Mouse (Mus musculus): ENCODE measurements around the gene Col13a1.

The Col13a1 gene

DNA sequence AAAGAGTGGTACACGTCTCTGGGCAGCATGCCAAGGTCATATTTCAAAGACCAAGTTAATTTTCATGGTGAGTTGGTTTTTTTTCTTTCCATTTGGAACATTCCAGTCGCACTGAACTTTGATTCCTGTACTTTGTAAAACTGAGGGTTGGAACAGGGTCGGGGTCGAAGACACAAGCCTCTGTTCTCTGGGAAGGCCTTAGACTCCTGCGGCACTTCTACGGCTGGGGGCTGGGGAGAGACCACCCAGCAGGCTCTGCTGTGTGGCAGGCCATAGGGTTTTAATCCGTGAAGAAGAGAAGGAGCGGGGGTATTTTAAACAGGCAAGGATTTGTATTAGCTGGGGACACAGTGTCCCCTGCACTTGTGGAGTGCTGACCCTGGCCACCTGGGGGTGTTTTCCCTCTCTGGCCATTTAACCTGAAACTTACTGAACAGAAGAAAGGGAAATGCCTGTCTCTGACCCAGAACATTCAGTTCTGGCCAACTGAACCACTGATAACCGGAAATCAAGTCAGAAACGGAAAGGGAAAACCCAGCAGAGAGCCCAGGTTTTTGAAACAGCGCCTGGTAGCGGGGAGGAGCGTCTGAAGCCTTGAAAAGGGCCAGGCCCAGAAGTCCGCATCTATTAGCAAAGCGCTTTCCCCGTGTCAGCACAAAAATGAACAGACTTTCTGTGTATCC lies 152.0 kb downstream of the Col13a1 start:
- DNase-seq, result no peak

DNA sequence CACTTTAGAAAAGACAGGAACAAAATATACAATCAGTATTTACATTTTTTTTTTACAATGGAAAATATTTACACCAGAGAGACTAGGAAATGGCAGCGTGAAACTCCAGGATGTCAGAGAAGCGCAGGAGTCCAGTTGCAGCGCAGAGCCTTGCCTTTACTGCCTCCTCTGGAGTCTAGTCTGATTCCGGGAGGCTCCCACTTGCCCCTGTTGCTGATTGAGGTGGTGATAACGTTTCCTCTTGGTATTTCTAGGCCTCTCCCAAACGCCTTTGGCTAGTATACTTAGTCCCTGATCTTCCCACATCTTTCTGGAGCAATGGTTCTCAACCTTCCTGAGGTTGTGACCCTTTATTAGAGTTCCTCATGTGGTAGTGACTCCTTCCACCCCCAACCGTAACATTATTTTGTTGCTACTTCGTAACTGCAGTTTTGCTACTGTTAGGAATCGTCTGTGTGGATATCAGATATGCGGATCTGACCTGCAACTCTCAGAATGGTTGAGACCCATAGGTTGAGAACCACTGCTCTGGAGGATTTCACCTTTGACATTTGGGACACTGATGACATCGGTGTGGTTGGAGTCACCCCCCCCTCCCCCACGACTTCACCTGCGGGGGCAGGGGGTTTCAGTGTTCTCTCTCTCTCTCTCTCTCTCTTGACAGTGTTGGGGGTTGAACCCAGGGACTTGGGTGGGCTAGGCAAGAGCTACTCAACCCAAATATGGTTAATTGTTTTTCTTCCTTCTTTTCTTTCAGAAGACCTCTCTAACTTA lies 152.7 kb downstream of the Col13a1 start:
- DNase-seq, result no peak

DNA sequence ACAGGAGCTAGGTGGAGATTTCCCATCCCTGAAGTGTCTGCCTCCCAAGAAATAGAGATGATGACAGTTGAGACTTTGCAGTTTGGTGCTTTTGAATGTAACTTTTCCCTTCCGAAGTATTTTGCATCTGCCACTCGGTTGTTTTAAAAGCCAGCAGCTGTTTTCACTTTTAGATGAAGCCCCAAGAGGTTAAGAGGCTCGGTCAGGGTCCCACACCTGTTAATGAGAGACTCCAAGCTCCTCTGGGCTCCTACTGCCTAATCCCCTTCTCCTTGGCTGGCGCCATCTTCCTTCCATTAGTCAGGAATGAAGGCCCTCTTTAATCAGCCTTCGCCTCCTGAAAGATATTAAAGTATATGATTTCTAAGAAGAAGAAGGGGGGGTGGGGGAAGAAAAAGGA lies 153.4 kb downstream of the Col13a1 start:
- no peak for DNase-seq

DNA sequence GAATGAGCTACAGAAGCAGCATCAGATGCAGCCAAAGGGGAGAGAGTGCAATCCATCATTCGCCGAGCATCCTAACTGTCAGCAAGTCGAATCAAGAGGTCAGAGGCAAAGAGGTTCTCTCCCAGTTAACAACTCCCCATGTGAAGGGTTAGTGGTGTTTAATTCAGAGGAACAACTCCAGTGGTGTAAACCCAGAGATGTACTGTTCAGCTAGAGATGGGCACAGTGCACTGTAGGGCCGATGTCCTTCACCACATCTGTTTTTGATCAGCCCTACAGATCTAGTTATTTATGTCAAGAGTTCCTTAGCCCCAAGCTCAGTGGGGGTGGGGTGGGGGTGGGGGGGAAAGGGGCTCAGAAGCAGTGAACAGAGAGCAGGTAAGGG lies 155.2 kb downstream of the Col13a1 start:
- DNase-seq, result no peak

DNA sequence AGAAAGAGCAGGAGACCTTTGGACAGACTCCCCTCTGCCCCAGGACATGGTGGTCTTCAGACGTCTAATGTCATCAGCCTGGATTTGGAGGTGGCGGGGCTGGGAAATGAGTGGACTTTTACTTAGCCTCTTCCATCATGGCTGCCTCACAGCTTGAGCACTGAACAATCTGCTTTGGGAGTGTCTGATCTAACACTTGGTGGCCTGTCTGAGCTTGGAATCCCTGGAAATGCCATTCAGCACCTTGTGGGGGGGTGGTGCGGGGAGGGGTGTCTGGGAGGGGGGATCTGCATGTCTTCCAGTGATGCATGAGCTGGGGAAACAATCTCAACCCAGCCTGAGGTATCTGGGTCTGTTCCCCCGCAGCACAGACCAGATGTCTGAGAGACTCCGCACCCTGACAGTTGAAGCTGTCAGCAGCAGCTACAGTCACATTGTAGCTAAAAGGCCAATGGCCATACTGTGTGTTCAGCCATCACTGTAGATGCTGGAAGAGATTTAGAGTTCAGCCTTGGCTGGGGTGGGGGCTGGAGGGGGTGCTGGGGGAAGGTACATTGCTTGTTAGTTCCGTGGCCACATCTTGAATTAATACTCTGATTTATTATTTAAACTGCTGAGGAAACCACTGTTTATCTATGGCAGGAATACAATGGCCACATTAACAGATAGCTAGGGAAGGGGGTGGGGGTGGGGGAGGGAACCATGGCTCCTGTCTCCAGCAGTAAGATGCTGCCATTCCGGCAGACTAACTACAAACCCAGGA lies 155.8 kb downstream of the Col13a1 start:
- DNase-seq, result no peak

DNA sequence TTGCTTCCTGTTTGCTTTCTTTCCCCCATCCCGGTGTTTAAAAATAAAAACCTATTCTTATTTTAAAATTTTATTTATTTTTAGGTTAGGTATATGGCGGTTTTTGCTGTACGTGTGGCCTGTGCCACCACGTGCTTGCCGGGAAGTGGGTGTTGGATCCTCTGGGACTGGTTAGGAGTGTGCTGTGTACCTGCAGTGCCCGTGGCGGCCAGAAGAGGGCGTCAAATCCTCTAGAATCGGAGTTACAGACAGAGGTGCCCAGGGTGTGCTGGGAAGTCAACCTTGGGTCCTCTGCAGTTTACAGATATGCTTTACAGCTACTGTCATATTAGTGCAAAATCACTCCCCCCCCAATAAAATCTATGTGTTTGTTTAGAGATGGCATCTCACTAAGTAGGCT lies 158.9 kb downstream of the Col13a1 start:
- DNase-seq, result no peak

DNA sequence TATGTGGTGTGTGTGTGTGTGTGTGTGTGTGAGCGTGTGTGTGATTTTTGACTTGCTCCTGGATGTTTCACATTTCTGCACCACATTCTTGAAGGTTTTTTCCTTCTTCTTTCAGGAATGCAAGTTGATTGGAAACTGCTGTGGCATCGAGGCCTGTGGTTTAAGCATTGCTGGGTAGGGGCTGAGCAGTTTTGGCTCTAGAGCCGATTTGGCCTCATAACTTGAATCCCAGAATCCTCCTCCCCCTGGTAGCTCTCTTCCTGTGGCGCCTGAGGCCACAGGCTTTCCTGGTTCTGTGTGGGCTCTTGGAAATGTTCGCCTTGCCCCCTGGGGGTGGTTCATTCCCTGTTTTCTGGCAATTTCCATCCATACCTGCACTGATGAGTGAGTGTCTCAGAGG lies 166.9 kb downstream of the Col13a1 start:
- no peak for DNase-seq

DNA sequence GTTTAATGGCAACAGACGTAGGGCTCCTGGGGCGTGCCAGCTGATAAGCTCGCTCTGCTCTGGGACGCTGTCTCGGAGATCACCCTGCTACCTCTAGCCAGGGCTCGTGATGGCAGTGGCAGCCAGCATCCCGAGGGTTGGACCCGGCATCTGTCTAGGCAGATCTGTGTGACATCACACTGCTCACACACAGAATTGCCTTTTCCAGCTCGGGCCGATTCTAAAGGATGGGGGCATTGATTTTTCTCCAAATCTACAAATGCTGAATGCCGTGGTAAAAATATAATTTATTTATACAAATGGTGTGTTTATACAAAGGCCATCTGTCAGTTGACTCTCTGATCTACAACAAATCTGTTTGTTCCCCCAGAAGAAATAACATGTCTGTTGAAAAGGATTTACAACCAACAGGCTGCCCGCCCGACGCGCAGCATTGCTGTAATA lies 180.8 kb downstream of the Col13a1 start:
- no peak for DNase-seq

DNA sequence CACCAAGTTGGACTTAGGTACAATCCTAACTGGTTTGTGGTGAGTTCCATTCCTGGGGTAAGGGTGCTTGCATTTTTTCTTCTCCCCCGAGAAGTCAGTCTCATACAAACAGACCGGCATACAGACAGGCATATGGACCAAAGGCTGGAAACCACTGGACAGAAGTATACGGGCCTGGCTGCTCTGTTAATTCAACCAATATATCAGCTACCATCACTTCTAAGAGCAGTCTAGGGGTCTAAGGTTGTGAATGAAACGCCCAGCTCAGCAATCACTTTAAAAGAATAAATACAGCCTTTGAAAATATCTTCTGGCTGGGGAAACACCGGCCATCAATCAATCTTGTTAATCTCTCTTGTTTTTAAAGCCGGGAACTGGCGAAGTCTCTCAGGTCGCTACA lies 183.4 kb downstream of the Col13a1 start:
- DNase-seq, result no peak

DNA sequence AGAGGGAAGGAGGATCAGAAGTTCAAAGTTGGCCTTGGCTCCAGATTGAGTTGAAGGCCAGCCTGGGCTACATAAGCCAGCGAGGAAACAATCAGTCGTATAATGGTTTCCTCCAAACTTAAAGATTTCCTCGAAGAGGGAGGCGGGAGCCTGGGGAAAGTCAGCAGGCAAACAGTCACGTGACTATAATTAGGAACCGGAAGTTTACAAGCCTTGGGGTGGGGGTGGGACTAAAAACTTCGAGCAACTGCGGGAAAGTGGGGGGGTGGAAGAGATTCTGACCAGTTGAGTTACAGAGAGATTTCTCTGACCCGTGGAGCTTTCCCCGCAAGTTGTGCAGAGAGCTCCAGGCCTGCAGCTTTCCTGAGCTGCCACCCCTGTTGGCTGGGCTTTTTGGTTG lies 183.9 kb downstream of the Col13a1 start:
- no peak for DNase-seq

DNA sequence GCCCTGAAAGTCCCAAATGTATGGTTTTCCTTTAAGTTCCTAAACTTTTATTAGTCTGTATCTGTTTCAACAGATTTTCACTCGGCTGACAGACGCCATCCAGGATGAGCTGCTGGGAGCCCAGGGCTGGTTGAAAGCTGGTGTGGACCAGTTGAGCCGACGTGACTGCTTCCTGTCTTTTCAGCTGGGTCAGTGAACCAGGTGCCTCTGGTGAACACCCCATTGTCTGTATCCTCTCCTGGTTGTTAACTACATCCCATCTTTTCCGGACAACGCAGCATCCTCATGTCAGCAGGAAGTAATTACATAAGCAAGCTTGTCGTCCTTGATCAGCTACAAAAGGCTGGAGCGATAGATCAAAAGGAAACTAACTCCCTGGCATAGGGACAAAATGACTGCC lies 185.9 kb downstream of the Col13a1 start:
- DNase-seq, result no peak

DNA sequence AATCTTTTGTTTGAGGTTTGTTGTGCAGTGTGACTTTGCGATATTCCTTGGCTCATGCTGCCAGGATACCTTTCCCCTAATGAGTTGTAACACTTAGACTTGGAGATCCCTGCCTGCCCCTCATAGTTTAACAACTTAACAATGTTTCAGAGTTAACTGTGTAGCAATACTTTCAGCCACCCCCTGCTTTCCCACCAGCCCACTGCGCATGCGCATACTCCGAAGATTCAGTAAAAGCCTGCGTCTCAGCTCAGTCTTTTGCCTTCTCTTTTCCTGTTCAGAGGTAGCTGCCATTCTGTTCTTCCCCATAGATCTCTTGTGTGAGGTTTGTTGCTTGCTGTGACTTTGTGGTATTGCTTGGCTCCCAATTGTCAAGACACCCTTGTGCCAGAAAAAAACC lies 190.4 kb downstream of the Col13a1 start:
- no peak for DNase-seq

All from right cerebral cortex, postnatal 4 days (tissue).